Mouse (Mus musculus) ES-Bruce4 (cell line): Measurements from ENCODE around the gene Gimap9.

Source experiments
- CTCF ChIP-seq: IDR thresholded peaks from one replicate; pipeline ENCODE4 v1.8.1; 2011; ENCODE audit warnings: low read depth, low read length
- POLR2A ChIP-seq: IDR thresholded peaks from one replicate; pipeline ENCODE4 v1.8.1; 2011; ENCODE audit warnings: low read length; ENCODE audit not compliant: insufficient read depth

DNA sequence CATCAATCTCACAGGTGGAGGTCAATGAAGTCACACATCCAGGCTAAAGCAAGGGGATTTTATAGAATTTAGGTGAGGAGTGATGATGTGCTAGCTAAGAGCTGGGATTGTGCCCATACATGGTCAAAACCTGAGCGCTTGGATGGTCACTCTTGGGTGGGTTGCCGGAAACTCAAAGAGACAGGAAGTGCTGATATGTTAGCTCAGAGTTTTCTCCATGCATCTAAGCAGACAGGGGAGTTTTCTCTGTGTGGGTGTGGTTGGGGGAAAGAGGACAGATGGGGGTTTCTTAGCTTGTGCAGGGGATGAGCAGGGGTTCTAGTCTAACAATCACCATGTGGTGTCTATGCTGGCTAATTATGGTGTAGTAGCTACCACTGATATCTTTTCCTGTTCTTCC is 13.4 kb downstream of the Gimap9 start:
- TF ChIP-seq POLR2A, result no peak
- TF ChIP-seq CTCF, result no peak
